Mouse (Mus musculus) kidney, postnatal 10 days (tissue): ENCODE measurements around the gene Ctsh.
A peak's percentile ranks its signal among the peaks of the same experiment; 100 is the strongest.
"Not testable (repeated sequence)": the region's sequence is repeated elsewhere in the genome, so short reads cannot be mapped to it uniquely, and the experiment has no call there.

Experiments used
- DNase-seq: peaks from one replicate; pipeline ENCODE4 v3.0.0; 2021; ENCODE audit warnings: mixed read lengths

Ctsh gene

DNA sequence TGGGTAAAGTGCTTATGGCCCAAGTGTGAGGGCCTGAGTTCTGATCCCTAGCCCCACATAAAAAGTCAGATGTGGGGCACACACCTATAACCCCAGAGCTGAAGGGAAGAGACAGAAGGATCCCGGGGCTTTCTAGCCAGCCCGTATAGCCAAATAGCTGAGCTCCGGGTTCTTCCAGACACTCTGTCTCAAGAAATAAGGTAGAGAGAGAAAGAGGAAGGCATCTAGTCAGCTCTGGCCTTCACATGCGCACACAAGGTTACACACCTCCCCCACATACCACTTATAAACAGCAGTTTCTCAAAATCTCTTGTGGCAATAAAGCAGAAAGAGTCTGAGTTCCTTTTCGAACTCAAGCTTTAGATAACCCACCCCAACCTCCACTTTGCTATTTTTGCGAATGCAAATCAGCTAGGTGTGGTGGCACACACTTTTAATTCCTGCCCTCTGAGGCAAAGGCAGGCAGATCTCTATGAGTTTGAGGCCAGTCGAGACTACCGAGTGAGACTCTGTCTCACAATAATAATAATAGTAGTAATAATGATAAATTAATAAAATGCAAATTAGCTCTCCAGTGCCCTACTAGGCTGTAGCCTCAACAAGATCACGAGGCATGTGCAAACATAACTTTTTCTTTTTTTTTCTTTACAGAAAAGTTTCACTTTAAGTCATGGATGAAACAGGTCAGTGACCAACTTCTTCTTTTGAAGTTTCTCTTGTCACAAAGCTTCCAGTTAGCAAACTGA lies 6.0 kb downstream of the Ctsh start:
- no peak for DNase-seq

DNA sequence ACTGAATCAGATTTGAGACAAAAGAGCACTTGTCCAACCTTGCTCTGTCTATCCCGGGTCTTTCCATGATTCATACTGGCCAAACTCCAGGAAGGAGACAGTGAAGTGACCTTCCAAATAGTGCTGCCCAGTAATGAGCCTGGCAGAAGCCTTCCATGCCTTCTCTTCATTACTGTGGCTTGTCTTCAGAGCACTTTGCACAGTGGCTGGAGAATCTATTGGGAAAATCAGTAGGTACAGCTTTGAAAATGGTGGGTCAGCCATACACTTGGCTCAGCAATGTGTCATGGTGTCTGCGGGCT lies 6.6 kb downstream of the Ctsh start:
- DNase-seq: no peak

DNA sequence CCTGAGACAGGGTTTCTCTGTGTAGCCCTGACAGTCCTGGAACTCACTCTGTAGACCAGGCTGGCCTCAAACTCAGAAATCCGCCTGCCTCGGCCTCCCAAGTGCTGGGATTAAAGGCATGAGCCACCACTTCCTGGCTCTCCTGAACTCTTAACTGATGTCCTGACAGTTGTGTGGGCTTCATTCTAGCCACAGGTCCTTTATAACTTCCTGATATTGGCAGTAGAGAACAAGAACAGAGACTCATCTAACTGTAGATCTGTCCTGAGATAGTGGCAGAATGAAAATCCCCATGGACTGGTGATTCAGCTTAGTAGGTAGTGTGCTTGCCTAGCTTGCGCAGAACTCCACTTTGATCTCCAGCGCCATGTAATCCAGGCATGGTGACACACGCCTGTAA lies 7.0 kb downstream of the Ctsh start:
- DNase-seq: not testable (repeated sequence)

- no peak for DNase-seq
Measured at GRCm38 (mm10) chr9:90067341-90067740, 13.4 kb downstream of the Ctsh start.

- no peak for DNase-seq
Measured at GRCm38 (mm10) chr9:90068786-90069185, 14.8 kb downstream of the Ctsh start.

GRCm38 (mm10) chr9:90069485-90069884 lies 15.5 kb downstream of the Ctsh start:
- peak; percentile 40 for DNase-seq

GRCm38 (mm10) chr9:90070174-90070573 lies 16.2 kb downstream of the Ctsh start:
- DNase-seq: no peak

GRCm38 (mm10) chr9:90075336-90075735 lies 21.4 kb downstream of the Ctsh start:
- no peak for DNase-seq

DNA sequence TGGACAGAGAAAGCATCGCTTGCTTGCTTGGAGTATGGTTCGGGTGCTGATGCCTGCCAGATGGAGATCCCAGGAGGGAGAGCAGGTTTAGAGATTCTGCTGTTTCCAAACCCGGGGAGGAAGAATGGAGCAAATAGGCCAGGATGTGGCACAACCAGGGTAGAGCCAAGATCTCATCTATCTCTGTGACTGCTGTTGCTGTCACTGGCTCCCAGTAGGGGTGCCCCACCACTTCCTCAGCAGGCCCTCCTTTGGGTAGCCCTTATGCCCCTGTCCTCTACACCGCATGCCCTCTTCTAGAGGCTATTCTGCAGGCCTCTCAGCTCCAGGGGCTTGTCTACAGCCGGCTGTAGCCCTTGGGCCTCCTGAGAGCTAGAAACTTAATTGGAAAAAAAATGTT lies 22.2 kb downstream of the Ctsh start:
- no peak for DNase-seq

GRCm38 (mm10) chr9:90076849-90077461 lies 23.0 kb downstream of the Ctsh start:
- peak; percentile 86 for DNase-seq

- not testable (repeated sequence) for DNase-seq
Measured at GRCm38 (mm10) chr9:90081961-90082360, 28.0 kb downstream of the Ctsh start.

DNA sequence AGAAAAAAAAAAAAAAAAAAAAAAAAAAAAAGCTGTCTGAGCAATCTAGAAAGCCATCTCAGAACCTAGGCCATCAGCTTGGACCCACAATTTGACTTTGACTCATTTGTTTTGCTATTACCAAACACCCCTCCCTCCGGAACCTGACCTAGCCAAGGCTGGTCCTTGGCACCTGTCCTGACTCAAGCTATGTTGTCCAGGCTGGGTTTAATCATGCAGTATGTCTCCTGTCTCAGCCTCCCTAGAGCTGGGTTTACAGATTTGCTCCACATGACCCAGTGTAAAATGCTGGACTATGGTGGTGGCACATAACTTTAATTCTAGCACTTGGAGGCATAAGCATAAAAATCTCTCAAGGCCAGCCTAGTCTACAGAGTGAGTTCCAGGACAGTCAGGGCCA lies 29.0 kb downstream of the Ctsh start:
- DNase-seq: no peak

DNA sequence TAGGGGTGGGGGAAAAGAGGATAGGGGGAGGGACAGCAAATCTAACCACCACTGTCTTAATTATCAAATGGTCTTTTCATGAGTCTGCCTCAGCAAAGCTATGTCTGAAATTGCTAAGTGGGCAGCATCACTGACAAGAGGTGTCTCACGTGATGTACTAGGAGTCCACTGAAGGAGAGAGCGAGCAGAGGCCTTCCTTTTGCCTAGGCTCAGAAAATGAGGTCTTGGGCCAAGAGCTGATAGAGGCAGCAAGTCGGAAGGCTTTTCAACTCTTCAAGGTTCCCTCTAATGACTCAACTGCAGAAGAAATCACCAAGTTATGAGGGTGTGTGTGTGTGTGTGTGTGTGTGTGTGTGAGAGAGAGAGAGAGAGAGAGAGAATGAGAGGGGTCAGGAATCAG lies 30.2 kb downstream of the Ctsh start:
- no peak for DNase-seq

GRCm38 (mm10) chr9:90084766-90085468 lies 31.0 kb downstream of the Ctsh start:
- no peak for DNase-seq

GRCm38 (mm10) chr9:90087906-90088485 lies 34.0 kb downstream of the Ctsh start:
- DNase-seq: no peak

DNA sequence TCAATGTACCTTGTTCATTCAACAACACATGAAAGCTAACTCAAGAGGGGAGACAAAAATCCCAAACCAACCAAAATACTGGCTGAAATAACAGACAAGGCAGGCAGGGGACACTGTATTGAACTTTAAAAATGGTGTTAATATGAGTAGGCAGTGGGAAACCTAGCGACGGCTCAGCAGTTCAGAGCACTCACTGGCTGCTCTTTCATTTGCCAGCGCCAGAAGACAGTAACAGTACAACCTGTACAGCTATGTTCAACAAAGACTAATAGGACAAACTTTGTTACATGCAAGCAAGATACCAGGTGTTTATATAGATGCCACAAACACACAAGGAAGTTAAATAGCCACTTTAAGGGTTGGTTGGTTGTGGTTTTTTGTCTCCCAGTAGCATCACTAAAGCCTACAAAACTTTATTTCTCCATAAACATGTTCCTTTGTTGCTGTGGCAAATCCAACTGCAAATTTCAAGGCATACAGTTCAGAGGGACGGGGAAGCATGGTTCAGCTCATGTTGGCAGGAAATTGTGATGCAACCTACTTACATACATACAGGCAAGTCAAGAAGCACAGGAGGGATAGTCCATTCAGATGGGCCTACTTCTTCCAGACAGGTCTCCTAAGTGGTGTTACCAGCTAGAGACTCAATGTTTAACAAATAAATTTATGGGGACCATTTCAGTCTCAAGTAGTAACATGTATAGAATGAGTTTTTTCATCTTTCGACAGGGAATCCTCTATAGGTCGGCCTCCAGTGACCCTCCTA lies 35.6 kb downstream of the Ctsh start:
- no peak for DNase-seq

DNA sequence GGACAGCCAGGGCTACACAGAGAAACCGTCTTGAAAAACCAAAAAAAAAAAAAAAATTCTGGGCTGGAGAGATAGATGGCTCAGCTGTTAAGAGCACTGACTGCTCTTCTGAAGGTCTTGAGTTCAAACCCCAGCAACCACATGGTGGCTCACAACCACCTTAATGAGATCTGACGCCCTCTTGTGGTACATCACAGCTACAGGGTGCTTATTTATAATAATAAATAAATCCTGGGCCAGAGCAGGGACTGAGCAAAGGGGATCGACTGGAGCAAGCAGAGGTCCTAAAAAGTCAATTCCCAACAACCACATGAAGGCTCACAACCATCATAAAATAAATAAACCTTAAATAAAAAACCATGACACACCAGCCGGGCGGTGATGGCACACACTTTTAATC lies 45.0 kb downstream of the Ctsh start:
- no peak for DNase-seq

- no peak for DNase-seq
Measured at GRCm38 (mm10) chr9:90100760-90101159, 46.8 kb downstream of the Ctsh start.

DNA sequence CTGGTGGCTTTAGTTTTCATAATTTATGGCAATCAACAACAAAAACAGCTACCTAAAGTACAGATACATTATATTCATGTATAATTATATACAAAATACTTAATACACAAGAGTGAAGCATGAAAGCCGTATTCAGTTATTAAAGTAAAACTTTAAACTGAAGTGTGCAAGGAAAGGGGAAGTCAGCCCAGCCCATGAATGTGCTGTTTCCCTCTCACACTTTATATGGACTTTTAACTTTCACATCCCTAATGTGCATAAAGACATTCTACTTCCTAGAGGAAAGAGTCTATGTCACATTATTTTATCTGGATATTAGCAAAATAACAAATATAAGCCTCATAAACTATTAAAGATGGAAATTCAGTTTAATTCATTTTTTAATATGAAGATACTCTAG lies 51.5 kb downstream of the Ctsh start:
- DNase-seq: no peak

GRCm38 (mm10) chr9:90106915-90107314 lies 53.0 kb downstream of the Ctsh start:
- no peak for DNase-seq

DNA sequence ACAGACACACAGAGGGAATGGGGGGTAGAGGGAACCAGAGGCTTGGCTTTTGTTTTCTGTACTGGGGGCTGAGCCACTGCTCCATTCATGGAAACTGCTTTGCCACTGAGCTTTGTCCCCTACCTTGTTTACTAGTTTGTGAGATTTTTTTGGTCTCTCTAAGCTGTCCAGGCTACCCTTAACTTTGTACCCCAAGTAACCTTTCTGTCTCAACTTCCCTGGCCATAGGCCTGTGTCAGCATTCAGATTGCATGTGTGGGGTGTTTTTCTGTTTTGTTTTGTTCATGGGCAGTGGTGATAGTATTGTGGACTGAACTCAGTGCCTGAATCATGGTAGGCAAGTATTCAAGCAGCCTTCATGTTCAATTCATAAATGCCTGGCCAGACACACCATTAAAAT lies 54.3 kb downstream of the Ctsh start:
- DNase-seq: no peak

GRCm38 (mm10) chr9:90109386-90109785 lies 55.4 kb downstream of the Ctsh start:
- DNase-seq: no peak

DNA sequence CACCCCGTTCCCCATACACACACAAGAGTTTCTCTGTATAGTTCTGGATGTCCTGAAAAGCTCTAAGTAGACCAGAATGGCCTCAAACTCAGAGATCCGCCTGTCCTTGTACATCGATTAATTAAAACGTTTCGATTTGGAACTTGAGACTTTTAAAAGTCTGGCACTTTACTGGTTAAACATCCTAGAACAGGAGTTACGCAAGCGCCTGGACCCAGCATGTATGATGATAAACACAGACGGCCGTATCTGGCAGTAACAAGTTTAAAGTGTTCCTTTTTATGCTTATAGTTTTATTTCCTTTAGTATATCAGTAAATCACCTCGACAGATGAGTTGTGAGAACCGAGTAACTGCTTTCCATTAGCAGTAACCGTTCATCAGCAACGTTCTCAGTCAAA lies 59.2 kb downstream of the Ctsh start:
- no peak for DNase-seq
